ENCODE assay signal across 29 mouse cellular contexts in the genomic region with DNA sequence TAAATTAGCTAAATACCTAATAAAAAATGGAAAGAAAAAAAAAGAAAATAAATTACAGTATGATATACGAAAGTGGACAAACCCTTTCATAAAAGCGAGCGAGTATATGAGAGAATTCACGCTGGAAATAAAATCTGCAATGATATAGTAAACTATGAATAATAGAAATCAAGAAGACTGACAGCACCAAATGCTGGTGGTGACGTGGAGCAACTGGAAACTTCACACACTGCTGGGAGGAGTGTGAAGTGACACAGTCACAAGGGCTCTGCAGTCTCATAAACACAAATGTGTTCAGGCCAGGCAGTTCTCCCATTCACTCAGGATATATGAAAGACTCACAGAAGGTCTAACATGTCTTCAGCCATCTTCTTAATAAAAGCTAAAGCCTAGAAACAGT.
"Had no signal": no experiment of that assay in that cellular context is flagged by ENCODE, and none has a peak within 500 bp of the region (broad histone marks: within the 10 kb centered on the region; RNA-seq: fewer than 3 reads in every experiment).

No protein-coding gene starts in this region.

- H3K4me2 ChIP-seq: limb, embryonic 12.5 days; limb, embryonic 13.5 days; limb, embryonic 15.5 days; liver, embryonic 11.5 days; liver, embryonic 12.5 days; liver, embryonic 13.5 days; liver, embryonic 15.5 days; lung, embryonic 14.5 days; lung, embryonic 15.5 days; midbrain, embryonic 11.5 days; midbrain, embryonic 12.5 days; midbrain, embryonic 13.5 days; midbrain, embryonic 15.5 days; neural tube, embryonic 12.5 days had no signal

- H3K27ac ChIP-seq: limb, embryonic 10.5 days; limb, embryonic 12.5 days; limb, embryonic 13.5 days; limb, embryonic 15.5 days; liver, embryonic 12.5 days; liver, embryonic 13.5 days; liver, embryonic 14.5 days; liver, embryonic 15.5 days; lung, embryonic 15.5 days; macrophage; midbrain, embryonic 10.5 days; midbrain, embryonic 12.5 days; midbrain, embryonic 13.5 days; midbrain, embryonic 15.5 days; neural tube, embryonic 12.5 days had no signal

- DNase-seq: left cerebral cortex, postnatal 4 days; liver; liver, embryonic 13.5 days; liver, postnatal 0 days; lung, adult 18-20 months; lung, adult 2 months; lung, embryonic 14.5 days; lung, postnatal 10 days; lung, postnatal 14 days; lung, postnatal 36 days; lung, postnatal 4 days; midbrain, embryonic 14.5 days had no signal

- H3K36me3 ChIP-seq: limb, embryonic 10.5 days; limb, embryonic 12.5 days; limb, embryonic 13.5 days; limb, embryonic 15.5 days; liver, embryonic 12.5 days; liver, embryonic 13.5 days; liver, embryonic 15.5 days; lung, embryonic 15.5 days; midbrain, embryonic 10.5 days; midbrain, embryonic 12.5 days; midbrain, embryonic 13.5 days; midbrain, embryonic 15.5 days; neural tube, embryonic 12.5 days had no signal

- H3K27me3 ChIP-seq: limb, embryonic 12.5 days; limb, embryonic 13.5 days; limb, embryonic 15.5 days; liver, embryonic 12.5 days; liver, embryonic 13.5 days; liver, embryonic 15.5 days; lung, embryonic 15.5 days; megakaryocyte, embryonic 14.5 days; midbrain, embryonic 12.5 days; midbrain, embryonic 13.5 days; midbrain, embryonic 15.5 days; neural tube, embryonic 12.5 days had no signal

- H3K4me3 ChIP-seq: limb, embryonic 10.5 days; limb, embryonic 12.5 days; limb, embryonic 13.5 days; limb, embryonic 15.5 days; liver, embryonic 12.5 days; liver, embryonic 13.5 days; liver, embryonic 15.5 days; lung, embryonic 15.5 days; megakaryocyte, embryonic 14.5 days; midbrain, embryonic 10.5 days; midbrain, embryonic 12.5 days; midbrain, embryonic 13.5 days; midbrain, embryonic 15.5 days; neural tube, embryonic 12.5 days had no signal
